Mouse (Mus musculus) thymus, adult 2 months (tissue): ENCODE data around the gene Nupr1l. TPM values are rescaled to one million over a fixed set of nuclear protein-coding genes. Genes with fewer than 3 reads are reported as not detected.
"Not testable (repeated sequence)": the region's sequence is repeated elsewhere in the genome, so short reads cannot be mapped to it uniquely, and the experiment has no call there.

ENCODE experiments used
- DNase-seq: peaks from one replicate; pipeline ENCODE4 v3.0.0; 2021
- H3K27ac ChIP-seq: fragments of 200-500 bp; 2 replicates; pipeline ENCODE4 v1.5.1; 2012; ENCODE audit warnings: low read length, control low read depth; ENCODE audit not compliant: control insufficient read depth, insufficient read depth
- H3K27me3 ChIP-seq: fragments of 200-500 bp; 2 replicates; pipeline ENCODE4 v1.6.1; 2012; ENCODE audit warnings: mild to moderate bottlenecking, low read length, moderate library complexity, mixed read lengths; ENCODE audit not compliant: control insufficient read depth, insufficient read depth
- H3K36me3 ChIP-seq: fragments of 200-500 bp; 2 replicates; pipeline ENCODE4 v1.6.1; 2012; ENCODE audit warnings: mild to moderate bottlenecking, low read length, moderate library complexity; ENCODE audit not compliant: control insufficient read depth, insufficient read depth
- H3K4me1 ChIP-seq: fragments of 200-500 bp; replicated peaks from 2 replicates; pipeline ENCODE4 v1.6.1; 2012; ENCODE audit warnings: low read length; ENCODE audit not compliant: control insufficient read depth, insufficient read depth
- H3K4me3 ChIP-seq: fragments of 200-500 bp; 2 replicates; pipeline ENCODE4 v1.5.1; 2012; ENCODE audit warnings: mild to moderate bottlenecking, low read length, control low read depth, moderate library complexity; ENCODE audit not compliant: control insufficient read depth, insufficient read depth
- CTCF ChIP-seq: fragments of 200-500 bp; IDR thresholded peaks from 2 replicates; pipeline ENCODE4 v1.5.1; 2012; ENCODE audit warnings: mild to moderate bottlenecking, control low read depth, low read length, moderate library complexity, borderline replicate concordance; ENCODE audit not compliant: control insufficient read depth, poor library complexity, insufficient read depth; ENCODE audit errors: extremely low read depth
- POLR2A ChIP-seq: fragments of 200-500 bp; IDR thresholded peaks from 2 replicates; pipeline ENCODE4 v1.6.1; 2012; ENCODE audit warnings: mild to moderate bottlenecking, low read length, control low read depth, moderate library complexity; ENCODE audit not compliant: control insufficient read depth, poor library complexity, insufficient read depth; ENCODE audit errors: extremely low read depth
- WGBS: fragments of 180-500 bp; shearing (Covaris S2); methylation state at CpG from one replicate; pipeline ENCODE4 v1.1.7; 2018; 5-methylcytosine and 5-hydroxymethylcytosine counted together
- polyA plus RNA-seq: library from polyadenylated mRNA; depleted of rRNA; stranded (reverse); fragments of >200 nt; gene quantifications from 2 replicates; pipeline ENCODE4 v1.2.3, GENCODE M21; 2012

Nupr1l gene
- polyA plus RNA-seq, 1 experiment: 3.4 TPM

- Histone ChIP-seq H3K27ac (no peak within 1 kb of the TSS), H3K36me3 (no peaks in the 10 kb centered on the region), H3K4me1 (no peaks in the 10 kb centered on the region), H3K4me3 (peak within 1 kb of the TSS; percentile 66), H3K27me3 (no peaks in the 10 kb centered on the region)
- 0 out of 2 replicates have a peak, but pooled peaks have one; percentile 43 for TF ChIP-seq CTCF
- TF ChIP-seq POLR2A: peak; percentile 50; the same call in 1 of the 2 replicates
- peak; percentile 99 for DNase-seq
- WGBS: under 1% methylated on average over 58 of the region's 59 CpGs
Measured at GRCm38 (mm10) chr5:129941495-129942045, 33.2 kb downstream of the Nupr1l start, which contains the start of gene Vkorc1l1. Vkorc1l1 (plus strand) TSS chr5:129941970.

DNA sequence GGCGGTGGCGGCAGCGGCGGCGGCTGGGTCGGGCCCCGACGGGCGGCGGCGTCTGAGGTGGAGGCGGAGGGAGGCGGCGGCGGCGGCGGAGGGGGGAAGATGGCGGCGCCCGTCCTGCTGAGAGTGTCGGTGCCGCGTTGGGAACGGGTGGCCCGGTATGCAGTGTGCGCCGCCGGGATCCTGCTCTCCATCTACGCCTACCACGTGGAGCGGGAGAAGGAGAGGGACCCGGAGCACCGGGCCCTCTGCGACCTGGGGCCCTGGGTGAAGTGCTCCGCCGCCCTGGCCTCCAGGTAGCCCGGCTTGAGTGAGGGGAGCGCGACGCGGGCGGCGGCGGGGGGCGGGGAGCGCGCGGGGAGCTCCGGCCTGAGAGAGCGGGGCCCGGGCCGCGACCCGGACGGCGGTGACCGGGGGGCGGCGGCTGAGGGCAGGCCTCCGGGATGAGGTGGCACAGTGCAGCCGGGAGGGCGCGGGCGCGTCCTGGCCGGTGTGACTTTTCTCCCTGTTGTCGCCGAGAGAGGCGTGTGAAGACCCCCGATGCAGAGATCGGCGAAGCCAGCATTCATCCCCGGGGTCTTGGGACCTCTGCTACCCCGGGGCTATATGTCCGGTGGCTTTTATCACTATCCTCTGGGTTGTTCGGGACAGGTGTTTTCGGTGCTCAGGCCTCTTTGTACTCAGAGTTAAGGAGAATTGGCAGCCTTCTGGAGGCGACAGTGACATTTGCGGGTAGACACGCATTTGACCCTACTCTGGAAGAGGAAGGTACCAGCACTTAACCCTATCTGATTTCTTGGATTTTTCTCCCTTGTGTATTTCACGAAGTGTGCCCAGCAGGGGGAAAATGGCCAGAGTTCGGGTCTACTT lies 34.0 kb downstream of the Nupr1l start:
- H3K27me3 ChIP-seq, H3K4me1 ChIP-seq, H3K27ac ChIP-seq, H3K36me3 ChIP-seq: not testable (repeated sequence)
- DNase-seq: peak; percentile 46
- WGBS: under 1% methylated on average over 52 of the region's 82 CpGs
- H3K4me3 ChIP-seq: peak overlapping the region; percentile 66

GRCm38 (mm10) chr5:129943402-129943801 lies 35.1 kb downstream of the Nupr1l start:
- TF ChIP-seq POLR2A (no peak), CTCF (no peak)
- H3K27ac ChIP-seq: no peak overlapping the region
- H3K27me3 ChIP-seq: no peaks in the 10 kb centered on the region
- DNase-seq: no peak
- no peaks in the 10 kb centered on the region for H3K4me1 ChIP-seq
- H3K4me3 ChIP-seq: no peak overlapping the region
- 96% methylated on average over 1 of the region's 1 CpGs for WGBS
- no peaks in the 10 kb centered on the region for H3K36me3 ChIP-seq

GRCm38 (mm10) chr5:129947528-129948033 lies 39.2 kb downstream of the Nupr1l start:
- Histone ChIP-seq H3K4me1 (no peaks in the 10 kb centered on the region), H3K27me3 (no peaks in the 10 kb centered on the region), H3K36me3 (no peaks in the 10 kb centered on the region), H3K4me3 (no peak overlapping the region), H3K27ac (no peak overlapping the region)
- TF ChIP-seq POLR2A (no peak), CTCF (no peak)
- 49% methylated on average over 2 of the region's 2 CpGs for WGBS
- no peak for DNase-seq

- no peak for TF ChIP-seq CTCF
- no peak for TF ChIP-seq POLR2A
- H3K27me3 ChIP-seq: no peaks in the 10 kb centered on the region
- H3K36me3 ChIP-seq: no peaks in the 10 kb centered on the region
- H3K4me3 ChIP-seq: no peak overlapping the region
- DNase-seq: no peak
- 97% methylated on average over 4 of the region's 4 CpGs for WGBS
- H3K4me1 ChIP-seq: no peaks in the 10 kb centered on the region
- H3K27ac ChIP-seq: no peak overlapping the region
Measured at GRCm38 (mm10) chr5:129952143-129952542, 43.8 kb downstream of the Nupr1l start.

DNA sequence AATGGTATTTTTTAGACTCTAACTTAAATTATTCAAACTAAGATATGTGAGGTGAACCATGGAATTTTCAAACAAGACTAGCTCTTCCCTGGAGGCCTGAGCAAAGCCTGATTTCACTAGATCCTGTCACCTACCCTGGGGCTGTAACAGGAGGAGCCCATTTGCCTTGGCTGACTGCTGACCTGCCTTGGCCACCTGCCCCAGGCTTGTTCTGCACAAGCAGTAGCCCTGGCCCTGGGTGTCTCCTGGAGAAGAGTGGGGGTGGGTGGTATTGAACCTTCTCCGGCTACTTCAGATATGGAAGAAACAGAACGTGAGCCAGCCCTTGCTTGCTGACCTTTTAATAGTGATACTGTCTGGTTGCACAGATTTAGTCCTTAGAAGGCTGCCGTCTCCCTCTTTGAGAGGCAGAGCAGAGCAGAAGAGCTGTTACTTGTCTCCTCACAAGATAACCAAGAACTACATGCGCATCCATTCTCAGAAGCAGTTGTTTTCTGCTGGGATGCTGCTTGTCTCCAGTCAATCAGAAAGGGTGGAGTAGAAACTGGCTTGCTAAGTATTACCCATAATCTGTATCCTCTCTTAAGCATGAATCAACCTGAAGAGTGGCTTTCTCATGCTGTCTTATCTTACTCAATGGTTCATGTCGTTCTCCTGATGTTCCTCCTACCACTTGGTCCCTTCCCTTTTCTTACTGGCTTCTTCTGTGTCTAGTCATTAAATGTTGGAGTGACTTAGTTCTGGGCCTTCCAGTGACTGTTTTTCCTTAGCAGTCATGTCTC lies 46.3 kb downstream of the Nupr1l start:
- 88% methylated on average over 5 of the region's 5 CpGs for WGBS
- DNase-seq: no peak
- Histone ChIP-seq H3K27me3 (no peaks in the 10 kb centered on the region), H3K4me1 (no peaks in the 10 kb centered on the region), H3K4me3 (no peak overlapping the region), H3K36me3 (no peaks in the 10 kb centered on the region), H3K27ac (no peak overlapping the region)
- TF ChIP-seq CTCF (no peak), POLR2A (no peak)
